Mouse (Mus musculus) ES-Bruce4 (cell line): Measurements from ENCODE around the gene Ifitm6. TPM values are rescaled to one million over a fixed set of nuclear protein-coding genes. Genes with fewer than 3 reads are reported as not detected.

Source experiments
- H3K27ac ChIP-seq: 2 replicates; pipeline ENCODE4 v1.5.1; 2012; ENCODE audit warnings: low read length, inconsistent platforms; ENCODE audit not compliant: insufficient read depth
- H3K27me3 ChIP-seq: 2 replicates; pipeline ENCODE4 v1.6.1; 2012; ENCODE audit warnings: mild to moderate bottlenecking, low read length, inconsistent platforms; ENCODE audit not compliant: control insufficient read depth, poor library complexity, insufficient read depth, severe bottlenecking
- H3K36me3 ChIP-seq: 2 replicates; pipeline ENCODE4 v1.6.1; 2012; ENCODE audit warnings: inconsistent platforms, mild to moderate bottlenecking, low read length, moderate library complexity; ENCODE audit not compliant: control insufficient read depth, poor library complexity, insufficient read depth, severe bottlenecking
- H3K4me1 ChIP-seq: one replicate; pipeline ENCODE4 v1.8.1; 2011; ENCODE audit warnings: low read length; ENCODE audit not compliant: control insufficient read depth, insufficient read depth
- H3K4me3 ChIP-seq: 2 replicates; pipeline ENCODE4 v1.5.1; 2011; ENCODE audit warnings: low read depth, mild to moderate bottlenecking, low read length
- H3K9ac ChIP-seq: 2 replicates; pipeline ENCODE4 v1.6.1; 2012; ENCODE audit warnings: low read depth, mild to moderate bottlenecking, inconsistent platforms; ENCODE audit not compliant: poor library complexity, severe bottlenecking
- H3K9me3 ChIP-seq: replicated peaks from 2 replicates; pipeline ENCODE4 v1.6.1; 2012; ENCODE audit warnings: mild to moderate bottlenecking, low read length, inconsistent platforms; ENCODE audit not compliant: control insufficient read depth, poor library complexity, insufficient read depth, severe bottlenecking
- CTCF ChIP-seq: IDR thresholded peaks from one replicate; pipeline ENCODE4 v1.8.1; 2011; ENCODE audit warnings: low read depth, low read length
- EP300 ChIP-seq: IDR thresholded peaks from 2 replicates; pipeline ENCODE4 v1.6.1; 2011; ENCODE audit warnings: low read depth, low read length; ENCODE audit not compliant: insufficient read depth
- POLR2A ChIP-seq: IDR thresholded peaks from one replicate; pipeline ENCODE4 v1.8.1; 2011; ENCODE audit warnings: low read length; ENCODE audit not compliant: insufficient read depth
- polyA plus RNA-seq: library from polyadenylated mRNA; stranded (reverse); fragments of >200 nt; gene quantifications from 2 replicates; pipeline ENCODE4 v1.2.4, GENCODE M21; 2011; ENCODE audit warnings: low read depth; ENCODE audit not compliant: missing spikeins, insufficient read depth, insufficient read length

The Ifitm6 gene
- polyA plus RNA-seq, 1 experiment: not detected

GRCm38 (mm10) chr7:141000881-141001708 is 16.6 kb downstream of the Ifitm6 start:
- H3K9me3 ChIP-seq: no peaks in the 10 kb centered on the region
- H3K9ac ChIP-seq: no peak overlapping the region
- H3K27me3 ChIP-seq: no peaks in the 10 kb centered on the region
- H3K4me3 ChIP-seq: no peak overlapping the region
- H3K27ac ChIP-seq: no peak overlapping the region
- TF ChIP-seq CTCF (no peak), EP300 (no peak), POLR2A (no peak)
- no peaks in the 10 kb centered on the region for H3K36me3 ChIP-seq
- no peaks in the 10 kb centered on the region for H3K4me1 ChIP-seq

GRCm38 (mm10) chr7:140998853-140999700 is 18.6 kb downstream of the Ifitm6 start:
- TF ChIP-seq CTCF: no peak
- TF ChIP-seq EP300: no peak
- TF ChIP-seq POLR2A: no peak

GRCm38 (mm10) chr7:140997817-140998216 is 19.9 kb downstream of the Ifitm6 start:
- Histone ChIP-seq H3K9ac (no peak overlapping the region), H3K4me3 (no peak overlapping the region)

More at GRCm38 (mm10) chr7:140998853-140999700, 18.6 kb downstream of the Ifitm6 start:
- H3K9me3 ChIP-seq: no peaks in the 10 kb centered on the region
- H3K27me3 ChIP-seq: no peaks in the 10 kb centered on the region
- no peak overlapping the region for H3K4me3 ChIP-seq
- no peak overlapping the region for H3K9ac ChIP-seq
- no peaks in the 10 kb centered on the region for H3K4me1 ChIP-seq
- no peak overlapping the region for H3K27ac ChIP-seq
- no peaks in the 10 kb centered on the region for H3K36me3 ChIP-seq

GRCm38 (mm10) chr7:140991117-140991689 is 26.5 kb downstream of the Ifitm6 start:
- Histone ChIP-seq H3K9ac (no peak overlapping the region), H3K27ac (0 out of 2 replicates have a peak overlapping the region, but pooled peaks have one; percentile 18), H3K4me3 (no peak overlapping the region), H3K27me3 (no peaks in the 10 kb centered on the region), H3K36me3 (no peaks in the 10 kb centered on the region), H3K9me3 (no peaks in the 10 kb centered on the region), H3K4me1 (peaks cover 13% of the 10 kb centered on the region)
- no peak for TF ChIP-seq POLR2A
- no peak for TF ChIP-seq CTCF
- no peak for TF ChIP-seq EP300

More at GRCm38 (mm10) chr7:140997817-140998216, 19.9 kb downstream of the Ifitm6 start:
- H3K27ac ChIP-seq: no peak overlapping the region
- H3K36me3 ChIP-seq: no peaks in the 10 kb centered on the region
- H3K27me3 ChIP-seq: no peaks in the 10 kb centered on the region
- TF ChIP-seq CTCF: no peak
- no peak for TF ChIP-seq POLR2A
- no peak for TF ChIP-seq EP300
- no peaks in the 10 kb centered on the region for H3K4me1 ChIP-seq
- H3K9me3 ChIP-seq: no peaks in the 10 kb centered on the region

GRCm38 (mm10) chr7:140990622-140991021 is 27.1 kb downstream of the Ifitm6 start:
- Histone ChIP-seq H3K4me3 (no peak overlapping the region), H3K9ac (no peak overlapping the region), H3K27ac (0 out of 2 replicates have a peak overlapping the region, but pooled peaks have one; percentile 18), H3K36me3 (no peaks in the 10 kb centered on the region), H3K27me3 (no peaks in the 10 kb centered on the region), H3K9me3 (no peaks in the 10 kb centered on the region), H3K4me1 (peaks cover 13% of the 10 kb centered on the region)
- no peak for TF ChIP-seq CTCF
